Mouse (Mus musculus): ENCODE measurements at regions not wholly inside any gene's neighbourhood (a gene's known extent, or its start where the extent isn't known, plus 50 kb on each side); places are given as distances from the start of the nearest gene placed in this dataset.

DNA sequence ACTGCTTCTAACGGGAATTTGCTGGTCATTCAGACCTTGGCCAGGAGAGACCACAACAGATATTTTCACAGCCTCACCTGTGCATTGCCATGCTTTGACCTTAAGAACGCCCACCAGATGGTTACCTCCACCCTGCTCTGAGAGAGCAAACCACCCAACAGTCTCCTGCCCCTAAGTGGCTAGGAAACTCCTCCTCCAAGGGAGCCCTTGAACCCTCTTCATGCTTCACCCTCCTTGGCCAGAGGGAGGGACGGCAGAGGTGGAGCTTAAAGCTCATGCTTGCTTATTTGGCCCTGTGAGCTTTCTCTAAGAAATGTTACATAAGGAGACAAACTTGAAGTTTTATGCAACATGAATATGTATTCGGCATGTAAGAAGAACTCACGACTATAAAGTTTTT is 645.0 kb upstream of the Gm19410 start:
- TF ChIP-seq POLR2A (IDR thresholded peaks at IDR 0.05; ENCODE audit: borderline replicate concordance, control insufficient read depth, low read depth, low read length) (no peak), CTCF (IDR thresholded peaks at IDR 0.05; ENCODE audit: control insufficient read depth, insufficient read depth, low read length) (no peak)

Data from bone marrow, adult 2 months (tissue).